Mouse (Mus musculus): ENCODE data around the gene Cox6a2. TPM values are rescaled to one million over a fixed set of nuclear protein-coding genes. Genes with fewer than 3 reads are reported as not detected.

Gene Cox6a2
- 0.26 TPM in 1 of 2 replicates, not detected in the other for polyA plus RNA-seq (2015; fragmentation: Nextera tagmentation; extraction: Ambion mirVana)

DNA sequence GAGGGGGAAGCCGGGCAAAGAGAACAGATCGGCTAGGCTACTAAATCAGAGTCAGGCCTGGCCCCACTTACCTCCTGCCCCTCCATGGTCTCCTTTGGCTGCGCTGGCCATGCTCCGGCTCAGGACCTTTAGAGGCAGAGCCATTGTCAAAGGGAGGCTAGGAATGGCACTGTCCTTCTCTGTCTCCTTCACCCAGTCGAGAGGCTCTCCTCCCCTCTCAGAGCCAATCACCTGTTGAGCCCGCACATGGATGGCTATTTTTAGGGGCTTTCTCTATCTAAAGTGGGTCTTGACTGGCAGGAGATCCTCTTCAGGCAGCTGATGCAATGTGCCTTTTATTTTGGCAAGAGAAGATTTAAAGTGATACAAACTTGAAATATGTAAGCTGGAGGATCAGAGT lies at the start of gene Cox6a2:
Gene Cox6a2, minus strand, starts transcription at position 236 of the 400 bp plus-strand sequence.

DNA sequence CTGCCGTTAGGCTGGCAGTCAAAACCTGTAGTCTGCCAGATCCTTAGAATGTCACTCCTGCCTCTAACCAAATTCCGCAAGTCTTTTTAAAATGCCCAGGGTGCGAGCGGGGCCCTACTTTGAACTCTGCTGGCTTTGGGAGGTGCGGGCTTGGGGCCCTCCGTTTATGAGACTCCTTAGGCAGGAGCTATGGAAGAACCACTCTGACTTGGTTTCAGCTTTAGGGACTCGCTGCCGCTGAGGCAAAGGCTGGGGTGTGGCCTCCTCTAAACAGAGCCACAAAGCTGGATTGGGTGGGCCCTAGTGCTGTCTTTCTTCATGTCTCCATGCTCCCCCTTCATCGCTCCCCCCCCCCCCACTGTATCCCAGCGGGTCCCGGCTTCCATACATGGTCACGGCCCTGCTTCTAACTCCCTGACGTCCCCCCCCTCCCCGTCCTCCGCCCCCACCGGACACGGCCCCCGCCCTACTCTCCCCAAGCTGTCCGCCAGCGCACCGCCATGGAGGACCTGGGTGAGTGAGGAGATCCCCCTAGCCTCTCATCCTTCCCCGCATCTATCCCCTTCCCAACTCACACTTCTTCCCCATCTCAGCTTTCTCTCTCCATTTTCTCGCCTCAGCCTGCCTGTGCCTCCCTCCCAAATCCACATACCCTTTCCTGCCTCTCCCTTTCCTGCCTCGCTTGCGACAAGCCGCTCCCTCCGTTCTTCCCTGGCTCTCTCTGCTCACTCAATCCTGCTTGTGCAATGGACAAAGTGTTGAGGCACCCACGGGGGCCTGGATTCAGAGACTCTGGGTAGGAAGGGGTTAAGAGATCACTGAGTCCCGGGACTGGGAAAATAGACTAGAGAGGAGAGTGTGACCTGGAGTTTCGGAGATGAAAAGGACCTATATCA lies 40.6 kb upstream of the Cox6a2 start, which contains the start of gene Tgfb1i1:
Gene Tgfb1i1, plus strand, starts transcription at position 317 of the 896 bp plus-strand sequence.

DNA sequence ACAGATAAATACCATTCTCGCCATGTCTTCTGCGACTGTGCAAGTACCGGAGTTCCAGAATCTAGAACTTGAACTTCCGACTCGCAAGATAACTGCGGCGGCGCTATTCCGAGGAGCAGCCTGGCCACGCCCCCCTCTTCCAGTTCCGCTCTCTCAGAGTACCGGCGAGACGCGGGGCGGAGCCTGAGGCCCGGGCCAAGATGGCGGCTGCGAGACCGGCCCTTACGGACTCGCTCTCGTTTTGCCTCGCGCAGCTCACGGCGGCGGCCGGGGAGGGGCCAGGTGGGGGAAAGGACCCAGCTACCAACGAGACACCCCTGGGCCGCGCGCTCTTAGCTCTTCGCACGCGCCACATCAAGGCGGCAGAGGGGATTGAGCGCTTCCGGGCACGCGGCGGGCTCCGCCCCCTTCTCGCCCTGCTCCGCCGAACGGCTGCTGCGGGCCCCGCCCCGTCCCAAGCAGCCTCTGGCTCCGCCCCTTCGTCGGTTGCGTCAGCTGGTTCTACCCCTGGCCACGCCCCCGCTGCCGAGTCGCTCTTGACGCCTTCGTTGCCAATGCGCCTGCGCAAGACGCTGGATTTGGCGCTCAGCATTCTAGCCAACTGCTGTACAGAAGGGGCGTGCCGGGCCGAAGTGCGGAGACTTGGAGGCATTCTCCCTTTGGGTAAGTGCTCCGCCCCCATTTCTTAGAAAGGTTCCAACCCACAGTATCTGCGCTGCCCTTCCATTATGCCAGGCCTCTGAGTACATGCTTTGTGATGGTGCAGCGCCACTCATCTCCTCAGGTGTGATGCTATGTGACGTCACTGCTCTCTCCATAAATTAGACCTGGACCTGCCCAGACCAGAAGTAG lies 32.0 kb upstream of the Cox6a2 start, which contains the start of gene 9130023H24Rik:
Gene 9130023H24Rik, minus strand, starts transcription at position 105 of the 852 bp plus-strand sequence.

DNA sequence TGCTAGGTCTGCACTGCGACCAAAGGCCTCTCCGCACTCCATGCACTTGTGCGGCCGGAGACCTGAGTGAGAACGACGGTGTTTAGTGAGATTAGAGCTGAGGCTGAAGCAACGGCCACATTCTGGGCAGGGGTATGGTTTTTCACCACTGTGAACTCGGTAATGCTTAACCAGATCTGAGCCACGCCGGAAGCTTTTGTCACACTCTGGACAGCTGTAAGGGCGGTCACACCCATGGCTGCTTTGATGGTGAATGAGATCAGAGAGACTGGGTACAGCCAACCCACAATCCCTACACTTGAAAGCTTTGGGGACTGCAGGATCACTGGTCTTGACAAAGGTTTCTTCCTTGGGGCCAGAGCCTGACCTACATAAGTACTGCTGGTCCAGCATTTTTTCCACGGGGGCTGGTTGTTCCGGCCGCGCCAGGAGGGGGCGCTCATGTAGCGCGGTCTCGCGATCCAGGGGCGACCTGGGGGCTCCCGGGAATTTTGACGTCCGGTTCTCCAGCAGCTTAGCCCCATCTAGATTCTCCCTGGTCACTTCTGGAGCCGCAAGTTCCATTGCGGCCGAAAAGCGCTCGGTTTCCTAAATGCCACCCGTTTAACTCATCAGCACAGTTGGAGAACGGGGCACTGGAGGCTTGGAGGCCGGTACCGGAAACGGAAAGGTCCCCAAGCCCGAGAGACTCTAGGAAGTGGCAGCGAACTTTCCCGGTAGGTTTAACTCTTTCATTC lies 30.8 kb upstream of the Cox6a2 start, which contains the start of gene Armc5:
Gene Armc5, plus strand, starts transcription at position 487 of the 737 bp plus-strand sequence.

Other genes starting within 250 kb of the Cox6a2 start
- gene Fus, start 238.9 kb downstream of the Cox6a2 start, polyA plus RNA-seq (2015; fragmentation: Nextera tagmentation; extraction: Ambion mirVana), result 172 TPM in 2 replicates
- gene Pycard, start 212.5 kb downstream of the Cox6a2 start, polyA plus RNA-seq (2015; fragmentation: Nextera tagmentation; extraction: Ambion mirVana), result 74.4 and 124 TPM in 2 replicates
- gene Trim72, start 202.4 kb downstream of the Cox6a2 start, polyA plus RNA-seq (2015; fragmentation: Nextera tagmentation; extraction: Ambion mirVana), result 0.10 and 0.20 TPM in 2 replicates
- gene Itgam, start 143.7 kb downstream of the Cox6a2 start, polyA plus RNA-seq (2015; fragmentation: Nextera tagmentation; extraction: Ambion mirVana), result 5.6 and 33.1 TPM in 2 replicates
- gene Gm49368, start 143.7 kb downstream of the Cox6a2 start, polyA plus RNA-seq (2015; fragmentation: Nextera tagmentation; extraction: Ambion mirVana), result 0.80 TPM in 1 of 2 replicates, not detected in the other
- gene Itgax, start 76.8 kb downstream of the Cox6a2 start, polyA plus RNA-seq (2015; fragmentation: Nextera tagmentation; extraction: Ambion mirVana), result 0.07 and 0.29 TPM in 2 replicates
- not detected in 2 replicates for gene Itgad, start 52.0 kb downstream of the Cox6a2 start, polyA plus RNA-seq (2015; fragmentation: Nextera tagmentation; extraction: Ambion mirVana)
- gene Armc5, start 31.0 kb upstream of the Cox6a2 start, polyA plus RNA-seq (2015; fragmentation: Nextera tagmentation; extraction: Ambion mirVana), result 14.9 and 15.4 TPM in 2 replicates
- 4.9 and 5.1 TPM in 2 replicates for gene 9130023H24Rik, start 31.6 kb upstream of the Cox6a2 start, polyA plus RNA-seq (2015; fragmentation: Nextera tagmentation; extraction: Ambion mirVana)
- 540 and 628 TPM in 2 replicates for gene Tgfb1i1, start 40.4 kb upstream of the Cox6a2 start, polyA plus RNA-seq (2015; fragmentation: Nextera tagmentation; extraction: Ambion mirVana)
- gene Slc5a2, start 59.3 kb upstream of the Cox6a2 start, polyA plus RNA-seq (2015; fragmentation: Nextera tagmentation; extraction: Ambion mirVana), result not detected in 2 replicates
- gene BC017158, start 91.8 kb upstream of the Cox6a2 start, polyA plus RNA-seq (2015; fragmentation: Nextera tagmentation; extraction: Ambion mirVana), result 29.1 and 30.7 TPM in 2 replicates
- gene Rgs10, start 212.4 kb upstream of the Cox6a2 start, polyA plus RNA-seq (2015; fragmentation: Nextera tagmentation; extraction: Ambion mirVana), result 14.7 and 18.9 TPM in 2 replicates